Comparison of ENCODE assay signal across 29 mouse cellular contexts in the genomic region with DNA sequence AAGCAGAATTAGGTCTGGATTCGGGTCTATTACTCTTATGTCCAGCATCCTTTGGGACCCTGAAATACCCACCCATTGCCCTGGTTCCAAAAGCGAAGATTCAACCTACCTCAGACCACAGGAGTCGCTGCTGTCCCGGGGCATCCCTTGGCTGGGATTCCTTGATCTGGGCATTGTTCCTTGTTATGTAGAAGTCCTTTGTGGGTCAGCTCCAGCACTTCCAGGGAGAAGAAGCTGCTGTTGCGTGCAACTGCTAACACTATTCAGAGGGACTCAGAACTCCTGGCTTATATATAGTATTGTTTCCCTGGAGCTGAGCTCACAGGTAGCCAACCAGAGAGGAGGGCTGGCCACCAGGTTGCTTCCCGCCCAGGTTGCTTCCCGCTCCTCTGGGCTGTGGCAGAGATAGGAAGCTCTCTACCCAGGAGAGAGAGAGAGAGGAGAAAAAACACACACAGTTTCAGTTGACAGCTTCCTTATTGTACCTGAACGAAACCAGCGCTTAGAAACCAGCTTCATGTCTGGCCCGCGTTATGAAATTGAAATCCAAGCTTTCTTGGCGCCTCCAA. TPM values are rescaled to one million over a fixed set of nuclear protein-coding genes. Genes with fewer than 3 reads are reported as not detected.
A peak's percentile ranks its signal among the peaks of the same experiment; 100 is the strongest.
DNase-seq lines count a peak whose midpoint lies in the region; ATAC-seq lines count a peak whose summit lies in the region.
"Had no signal": no experiment of that assay in that cellular context is flagged by ENCODE, and none has a peak within 500 bp of the region (broad histone marks: within the 10 kb centered on the region; RNA-seq: fewer than 3 reads in every experiment).

A gene (minus strand): TSS at position 265 of the 569 bp plus-strand sequence.

- no peak for DNase-seq in left cerebral cortex, adult 8-10 months (ENCODE audit: low spot score in 2 of 2)
- no peak for DNase-seq in left cerebral cortex, postnatal 14 days (ENCODE audit: low spot score in 2 of 2)
- DNase-seq in large intestine, adult 2 months (ENCODE audit: low read depth, low spot score) = no peak
- DNase-seq in cerebellum, adult 11 months = no peak
- DNase-seq in urinary bladder, postnatal 25 days (ENCODE audit: low spot score) = no peak
- DNase-seq in embryo, embryonic 10.5 days (ENCODE audit: low spot score) = no peak
- DNase-seq: adrenal gland, postnatal 10 days; adrenal gland, postnatal 36 days; cerebellum, adult 2 months; cerebellum, adult 9-11 months; cerebellum, postnatal 36 days; gastrocnemius, postnatal 10 days; gastrocnemius, postnatal 36 days; heart, adult 2 months; heart, postnatal 14 days; heart, postnatal 4 days had no signal

- intact Hi-C loops in left cerebral cortex, postnatal 14 days (cut with DNase I) = no loop called here

- peaks cover 3% of the 10 kb centered on the region for H3K4me1 ChIP-seq in megakaryocyte, embryonic 14.5 days
- H3K4me1 ChIP-seq: forebrain, embryonic 10.5 days; forebrain, embryonic 13.5 days; heart, embryonic 13.5 days had no signal

- ATAC-seq in megakaryocyte, adult 5-6 weeks (ENCODE audit: poor library complexity, severe bottlenecking) = no peak
- ATAC-seq: forebrain, embryonic 13.5 days; forebrain, embryonic 16.5 days; Patski had no signal

- WGBS in large intestine, adult 2 months = 39% methylated on average over 12 of the region's 12 CpGs

- peak within 1 kb of the TSS; percentile 14 for H3K4me3 ChIP-seq in megakaryocyte, embryonic 14.5 days (replicated peaks)
- H3K4me3 ChIP-seq: forebrain, embryonic 10.5 days; forebrain, embryonic 13.5 days; heart, adult 2 months; heart, embryonic 10.5 days; heart, embryonic 13.5 days had no signal

- H3K36me3 ChIP-seq in megakaryocyte, embryonic 14.5 days (replicated peaks; ENCODE audit: low read length) = no peaks in the 10 kb centered on the region
- H3K36me3 ChIP-seq: forebrain, embryonic 10.5 days; G1E; heart, embryonic 10.5 days; heart, embryonic 13.5 days had no signal

- H3K9me3 ChIP-seq in megakaryocyte, embryonic 14.5 days = no peaks in the 10 kb centered on the region
- H3K9me3 ChIP-seq: forebrain, embryonic 10.5 days; forebrain, embryonic 13.5 days; G1E; heart, embryonic 10.5 days; heart, embryonic 13.5 days had no signal

- H3K27me3 ChIP-seq in megakaryocyte, embryonic 14.5 days (replicated peaks) = peaks cover 27% of the 10 kb centered on the region
- H3K27me3 ChIP-seq: CH12.LX, Patski had no signal

RNA-seq across cellular contexts. Expression of the gene that starts here (rescaled TPM):
- total RNA-seq in left cerebral cortex, adult 8-10 months (2022) = 10 to 100 TPM; 10.5 to 12.1 (median 10.8) TPM
- total RNA-seq in left cerebral cortex, postnatal 14 days (2021) = 10 to 100 TPM in 1 of 2 experiments, 1 to 10 TPM in 1; 8.3 to 12.4 TPM
- polyA plus RNA-seq in megakaryocyte, embryonic 14.5 days (2012; ENCODE audit: insufficient read depth, low replicate concordance) = not detected in 2 replicates
- 0.18 TPM in 1 of 2 replicates, not detected in the other for total RNA-seq in megakaryocyte, adult 5-6 weeks (2015)
- total RNA-seq in megakaryocyte, adult 5-6 weeks (2017) = 0.08 and 0.40 TPM in 2 replicates
- 31.1 and 47.3 TPM in 2 replicates for polyA plus RNA-seq in large intestine, adult 2 months (2012; rRNA removed)
- total RNA-seq: adrenal gland, adult 18-20 months; adrenal gland, postnatal 36 days; gastrocnemius, adult 18-20 months; gastrocnemius, postnatal 36 days; heart, adult 2 months had no signal
- polyA plus RNA-seq: G1E; hindbrain, embryonic 11.5 days had no signal

Comparison
In these comparisons a context has a peak if more than half of its experiments do, and no peak if none do; other contexts are left out.
1. RNA of the gene that starts here (total RNA-seq): 8.3 to 12.4 TPM in left cerebral cortex, postnatal 14 days and 10.5 to 12.1 TPM in left cerebral cortex, adult 8-10 months; 0.08 to 0.40 TPM in megakaryocyte, adult 5-6 weeks; every median in the first group is over 4 times any median in the second.
2. RNA of the gene that starts here (polyA plus RNA-seq): 31.1 to 47.3 TPM in large intestine, adult 2 months; not detected in megakaryocyte, embryonic 14.5 days; every median in the first group is over 10 times any median in the second.